Mouse (Mus musculus) testis, adult 2 months (tissue): ENCODE data around the gene Hoxc6. TPM values are rescaled to one million over a fixed set of nuclear protein-coding genes. Genes with fewer than 3 reads are reported as not detected.
A peak's percentile ranks its signal among the peaks of the same experiment; 100 is the strongest.

Experiments
- H3K27ac ChIP-seq: fragments of 200-500 bp; 2 replicates; pipeline ENCODE4 v1.5.1; 2012; ENCODE audit warnings: low read depth, low read length; ENCODE audit not compliant: control insufficient read depth, insufficient read depth
- H3K27me3 ChIP-seq: fragments of 200-500 bp; 2 replicates; pipeline ENCODE4 v1.6.1; 2012; ENCODE audit warnings: mild to moderate bottlenecking, low read length, moderate library complexity; ENCODE audit not compliant: control insufficient read depth, insufficient read depth
- H3K36me3 ChIP-seq: fragments of 200-500 bp; 2 replicates; pipeline ENCODE4 v1.6.1; 2012; ENCODE audit warnings: mild to moderate bottlenecking, low read length; ENCODE audit not compliant: control insufficient read depth, insufficient read depth
- H3K4me1 ChIP-seq: fragments of 200-500 bp; 2 replicates; pipeline ENCODE4 v1.6.1; 2012; ENCODE audit warnings: low read length; ENCODE audit not compliant: control insufficient read depth, insufficient read depth
- H3K4me3 ChIP-seq: fragments of 200-500 bp; 2 replicates; pipeline ENCODE4 v1.5.1; 2012; ENCODE audit warnings: low read depth, mild to moderate bottlenecking, low read length, moderate library complexity, mixed read lengths; ENCODE audit not compliant: control insufficient read depth
- CTCF ChIP-seq: fragments of 200-500 bp; IDR thresholded peaks from 2 replicates; pipeline ENCODE4 v1.5.1; 2012; ENCODE audit warnings: low read depth, mild to moderate bottlenecking, inconsistent platforms, low read length, moderate library complexity; ENCODE audit not compliant: control insufficient read depth, insufficient read depth, insufficient replicate concordance
- POLR2A ChIP-seq: fragments of 200-500 bp; IDR thresholded peaks from 2 replicates; pipeline ENCODE4 v1.6.1; 2012; ENCODE audit warnings: low read depth, mild to moderate bottlenecking, inconsistent platforms, low read length, moderate library complexity; ENCODE audit not compliant: control insufficient read depth
- polyA plus RNA-seq: library from polyadenylated mRNA; depleted of rRNA; stranded (reverse); fragments of >200 nt; gene quantifications from 2 replicates; pipeline ENCODE4 v1.2.3, GENCODE M21; 2012; rRNA removed

Hoxc6 gene
- polyA plus RNA-seq, 1 experiment = 1.0 TPM

- Histone ChIP-seq H3K4me3 (no peak overlapping the region), H3K36me3 (no peaks in the 10 kb centered on the region), H3K27me3 (peaks cover 4% of the 10 kb centered on the region), H3K4me1 (peaks cover 8% of the 10 kb centered on the region), H3K27ac (no peak overlapping the region)
- TF ChIP-seq CTCF (no peak), POLR2A (no peak)
Measured at GRCm38 (mm10) chr15:103056396-103056795, 58.3 kb downstream of the Hoxc6 start.

- Histone ChIP-seq H3K36me3 (no peaks in the 10 kb centered on the region), H3K27me3 (peaks cover 6% of the 10 kb centered on the region), H3K27ac (no peak overlapping the region), H3K4me3 (no peak overlapping the region), H3K4me1 (peaks cover 10% of the 10 kb centered on the region)
- TF ChIP-seq POLR2A (no peak), CTCF (no peak)
Measured at GRCm38 (mm10) chr15:103058715-103059114, 60.7 kb downstream of the Hoxc6 start.

- no peak overlapping the region for H3K27ac ChIP-seq
- H3K4me3 ChIP-seq = no peak overlapping the region
- TF ChIP-seq POLR2A = no peak
- no peak for TF ChIP-seq CTCF
- H3K4me1 ChIP-seq = peaks cover 10% of the 10 kb centered on the region
- H3K27me3 ChIP-seq = peaks cover 6% of the 10 kb centered on the region
- no peaks in the 10 kb centered on the region for H3K36me3 ChIP-seq
Measured at GRCm38 (mm10) chr15:103059393-103059992, 61.4 kb downstream of the Hoxc6 start.

GRCm38 (mm10) chr15:103060021-103060340 lies 61.9 kb downstream of the Hoxc6 start:
- no peak for TF ChIP-seq CTCF
- TF ChIP-seq POLR2A = no peak
- Histone ChIP-seq H3K4me3 (no peak overlapping the region; the same call in 1 of the 2 replicates), H3K27me3 (peaks cover 6% of the 10 kb centered on the region), H3K4me1 (peaks cover 10% of the 10 kb centered on the region), H3K36me3 (no peaks in the 10 kb centered on the region), H3K27ac (peak overlapping the region; percentile 17; the same call in 1 of the 2 replicates)

GRCm38 (mm10) chr15:103060341-103061130 lies 62.5 kb downstream of the Hoxc6 start:
- Histone ChIP-seq H3K27ac (peak overlapping the region; percentile 17), H3K27me3 (peaks cover 6% of the 10 kb centered on the region), H3K36me3 (no peaks in the 10 kb centered on the region), H3K4me1 (peaks cover 10% of the 10 kb centered on the region), H3K4me3 (peak overlapping the region; percentile 28)
- no peak for TF ChIP-seq POLR2A
- no peak for TF ChIP-seq CTCF

- Histone ChIP-seq H3K36me3 (no peaks in the 10 kb centered on the region), H3K27ac (peak overlapping the region; percentile 10; the same call in 1 of the 2 replicates), H3K27me3 (peaks cover 6% of the 10 kb centered on the region), H3K4me3 (peak overlapping the region; percentile 13), H3K4me1 (peaks cover 10% of the 10 kb centered on the region)
- TF ChIP-seq CTCF (no peak), POLR2A (no peak)
Measured at GRCm38 (mm10) chr15:103061131-103061825, 63.2 kb downstream of the Hoxc6 start.

Other genes with a start within 250 kb of the Hoxc6 start
- gene Hoxc13, start 77.2 kb upstream of the Hoxc6 start, polyA plus RNA-seq = not detected in 2 replicates
- gene Hoxc12, start 61.5 kb upstream of the Hoxc6 start, polyA plus RNA-seq = not detected in 2 replicates
- gene Hoxc11, start 43.8 kb upstream of the Hoxc6 start, polyA plus RNA-seq = not detected in 2 replicates
- 0.29 and 0.31 TPM in 2 replicates for gene Hoxc10, start 31.5 kb upstream of the Hoxc6 start, polyA plus RNA-seq
- gene Hoxc5, start 30.8 kb upstream of the Hoxc6 start, polyA plus RNA-seq = 0.53 and 0.66 TPM in 2 replicates
- gene Hoxc9, start 21.8 kb upstream of the Hoxc6 start, polyA plus RNA-seq = 2.1 and 2.6 TPM in 2 replicates
- gene Hoxc8, start 7.7 kb upstream of the Hoxc6 start, polyA plus RNA-seq = 0.15 and 0.34 TPM in 2 replicates
- gene Hoxc4, start 20.7 kb downstream of the Hoxc6 start, polyA plus RNA-seq = 0.33 and 0.36 TPM in 2 replicates
- 3.4 and 3.8 TPM in 2 replicates for gene Smug1, start 168.8 kb downstream of the Hoxc6 start, polyA plus RNA-seq
- 11.8 and 15.7 TPM in 2 replicates for gene Cbx5, start 241.6 kb downstream of the Hoxc6 start, polyA plus RNA-seq
- 43.2 and 53.3 TPM in 2 replicates for gene Hnrnpa1, start 242.2 kb downstream of the Hoxc6 start, polyA plus RNA-seq